8 mouse cellular contexts compared by ENCODE assay signal in genomic region chr11:114679582-114679981, GRCm38 (mm10). TPM values are rescaled to one million over a fixed set of nuclear protein-coding genes. Genes with fewer than 3 reads are reported as not detected.
DNase-seq lines count a peak whose midpoint lies in the region; ATAC-seq and TF ChIP-seq lines count a peak whose summit lies in the region.

No protein-coding gene starts in this region.

- no peak overlapping the region for H3ac ChIP-seq in myocyte (ENCODE audit: control insufficient read depth, insufficient read length)

- H3K4me3 ChIP-seq in intestine, embryonic 15.5 days (replicated peaks): no peak overlapping the region
- no peak overlapping the region for H3K4me3 ChIP-seq in myocyte
- no peak overlapping the region for H3K4me3 ChIP-seq in midbrain, embryonic 10.5 days
- H3K4me3 ChIP-seq in limb, embryonic 10.5 days: no peak overlapping the region
- no peak overlapping the region for H3K4me3 ChIP-seq in midbrain, postnatal 0 days (ENCODE audit: low read depth, low read length)

- peak; percentile 40 for DNase-seq in left cerebral cortex, postnatal 4 days
- DNase-seq in left cerebral cortex, adult 18-20 months (ENCODE audit: low spot score in 2 of 2): no peak
- DNase-seq in cerebellum, adult 9-11 months: peak; percentile 67
- DNase-seq in midbrain, embryonic 10.5 days (ENCODE audit: low spot score): no peak
- no peak for DNase-seq in limb, embryonic 10.5 days (ENCODE audit: low spot score)
- no peak for DNase-seq in midbrain, postnatal 0 days (ENCODE audit: low spot score)

- H3K4me1 ChIP-seq in intestine, embryonic 15.5 days (replicated peaks): peaks cover 48% of the 10 kb centered on the region
- peaks cover 48% of the 10 kb centered on the region for H3K4me1 ChIP-seq in midbrain, embryonic 10.5 days
- peaks cover 52% of the 10 kb centered on the region for H3K4me1 ChIP-seq in limb, embryonic 10.5 days
- H3K4me1 ChIP-seq in midbrain, postnatal 0 days (ENCODE audit: insufficient read depth, low read length): peaks cover 5% of the 10 kb centered on the region; the same call in 1 of the 2 replicates

- H3K27me3 ChIP-seq in intestine, embryonic 15.5 days (replicated peaks): no peaks in the 10 kb centered on the region
- no peaks in the 10 kb centered on the region for H3K27me3 ChIP-seq in myocyte (ENCODE audit: control insufficient read depth, insufficient read depth, insufficient read length)
- H3K27me3 ChIP-seq in midbrain, embryonic 10.5 days (ENCODE audit: low read depth, poor library complexity, severe bottlenecking): peaks cover 19% of the 10 kb centered on the region
- peaks cover 13% of the 10 kb centered on the region for H3K27me3 ChIP-seq in limb, embryonic 10.5 days (ENCODE audit: low read depth, poor library complexity, severe bottlenecking)
- no peaks in the 10 kb centered on the region; the same call in 1 of the 2 replicates for H3K27me3 ChIP-seq in midbrain, postnatal 0 days (ENCODE audit: insufficient read depth, low read length)

- H3K4me2 ChIP-seq in intestine, embryonic 15.5 days (replicated peaks): no peak overlapping the region
- peak overlapping the region; percentile 25 for H3K4me2 ChIP-seq in myocyte (ENCODE audit: low read depth)
- H3K4me2 ChIP-seq in midbrain, postnatal 0 days (ENCODE audit: low read depth, low read length, poor library complexity, severe bottlenecking): no peak overlapping the region

- H3K9me3 ChIP-seq in intestine, embryonic 15.5 days: no peaks in the 10 kb centered on the region
- no peaks in the 10 kb centered on the region for H3K9me3 ChIP-seq in midbrain, embryonic 10.5 days (replicated peaks)
- no peaks in the 10 kb centered on the region for H3K9me3 ChIP-seq in limb, embryonic 10.5 days (replicated peaks)
- no peaks in the 10 kb centered on the region for H3K9me3 ChIP-seq in midbrain, postnatal 0 days (ENCODE audit: low read length)

- TF ChIP-seq POLR2A in myocyte (IDR thresholded peaks at IDR 0.05; ENCODE audit: insufficient read length, low read depth): no peak

- H3K36me3 ChIP-seq in intestine, embryonic 15.5 days: no peaks in the 10 kb centered on the region
- peaks cover 12% of the 10 kb centered on the region for H3K36me3 ChIP-seq in myocyte (ENCODE audit: control insufficient read depth, insufficient read depth)
- H3K36me3 ChIP-seq in midbrain, embryonic 10.5 days: no peaks in the 10 kb centered on the region; the same call in 1 of the 2 replicates
- H3K36me3 ChIP-seq in limb, embryonic 10.5 days: no peaks in the 10 kb centered on the region
- no peaks in the 10 kb centered on the region for H3K36me3 ChIP-seq in midbrain, postnatal 0 days (ENCODE audit: insufficient read depth, low read length)

- WGBS in intestine, embryonic 15.5 days: 51% methylated on average over 8 of the region's 8 CpGs
- 84% methylated on average over 8 of the region's 8 CpGs for WGBS in midbrain, embryonic 10.5 days
- 80% methylated on average over 8 of the region's 8 CpGs for WGBS in limb, embryonic 10.5 days
- WGBS in midbrain, postnatal 0 days: 70% methylated on average over 8 of the region's 8 CpGs

- intact Hi-C loops in left cerebral cortex, postnatal 4 days (cut with DNase I): no loop called here

- no peak for TF ChIP-seq CTCF in midbrain, postnatal 0 days (IDR thresholded peaks at IDR 0.05)

- H3K9ac ChIP-seq in intestine, embryonic 15.5 days: no peak overlapping the region
- no peak overlapping the region for H3K9ac ChIP-seq in midbrain, postnatal 0 days (replicated peaks; ENCODE audit: low read length, poor library complexity, severe bottlenecking)

- ATAC-seq in intestine, embryonic 15.5 days: no peak
- ATAC-seq in midbrain, postnatal 0 days (ENCODE audit: low FRiP score): no peak

- H3K79me2 ChIP-seq in myocyte (ENCODE audit: control insufficient read depth, insufficient read depth): peaks cover 92% of the 10 kb centered on the region

- H3K27ac ChIP-seq in intestine, embryonic 15.5 days: 0 out of 2 replicates have a peak overlapping the region, but pooled peaks have one; percentile 6
- H3K27ac ChIP-seq in midbrain, embryonic 10.5 days (replicated peaks): no peak overlapping the region
- H3K27ac ChIP-seq in limb, embryonic 10.5 days: no peak overlapping the region
- no peak overlapping the region for H3K27ac ChIP-seq in midbrain, postnatal 0 days (ENCODE audit: low read depth, low read length)

TF ChIP-seq in myocyte, 11 proteins besides CTCF, POLR2A, EP300 and RAD21:
- TF ChIP-seq TCF12 (IDR thresholded peaks at IDR 0.05; ENCODE audit: insufficient read depth, poor library complexity, severe bottlenecking): no peak
- TF ChIP-seq POLR2AphosphoS2 (IDR thresholded peaks at IDR 0.05; ENCODE audit: insufficient read length, low read depth): no peak
- no peak for TF ChIP-seq SRF (IDR thresholded peaks at IDR 0.05; ENCODE audit: control insufficient read depth, insufficient read length, low read depth)
- TF ChIP-seq USF1 (IDR thresholded peaks at IDR 0.05; ENCODE audit: low read depth): no peak
- TF ChIP-seq REST (IDR thresholded peaks at IDR 0.05; ENCODE audit: insufficient read depth, insufficient read length): no peak
- no peak for TF ChIP-seq MYOG (IDR thresholded peaks at IDR 0.05; ENCODE audit: control insufficient read depth in 1 of 3, insufficient read depth in 1 of 3, insufficient read length in 2 of 3, low read depth in 2 of 3)
- TF ChIP-seq E2F4 (IDR thresholded peaks at IDR 0.05; ENCODE audit: insufficient read depth): no peak

RNA-seq across cellular contexts. Expression of gene Ttyh2, which starts 4.4 kb away (rescaled TPM):
- total RNA-seq in left cerebral cortex, postnatal 4 days (2021): 10 to 100 TPM; 19.9 to 21.4 TPM
- total RNA-seq in left cerebral cortex, adult 18-20 months (2021): 10 to 100 TPM; 17.8 to 21.5 TPM
- 28.5 and 31.5 TPM in 2 replicates for polyA plus RNA-seq in intestine, embryonic 15.5 days (2015; fragmentation: Nextera tagmentation; extraction: Ambion mirVana)
- polyA plus RNA-seq in myocyte (2012; fragmentation: generic; extraction: Trizol): 40.6 TPM
- polyA plus RNA-seq in midbrain, embryonic 10.5 days (2016; fragmentation: Nextera tagmentation; extraction: Ambion mirVana): 9.6 and 12.6 TPM in 2 replicates
- 8.6 and 9.2 TPM in 2 replicates for polyA plus RNA-seq in limb, embryonic 10.5 days (2016; fragmentation: Nextera tagmentation; extraction: Ambion mirVana)
- 42.8 and 58.2 TPM in 2 replicates for total RNA-seq in midbrain, postnatal 0 days (2014; rRNA removed)
- polyA plus RNA-seq in midbrain, postnatal 0 days (2015; fragmentation: Nextera tagmentation; extraction: Ambion mirVana): 27.1 and 29.4 TPM in 2 replicates

RNA-seq across cellular contexts. Expression of gene Rpl38, which starts 11.3 kb away (rescaled TPM):
- total RNA-seq in left cerebral cortex, postnatal 4 days (2021): 1,000 to 10,000 TPM; 1,144 to 1,233 TPM
- 1,000 to 10,000 TPM in 1 of 2 experiments, 100 to 1,000 TPM in 1; 952 to 1,003 TPM for total RNA-seq in left cerebral cortex, adult 18-20 months (2021)
- polyA plus RNA-seq in intestine, embryonic 15.5 days (2015; fragmentation: Nextera tagmentation; extraction: Ambion mirVana): 1,066 and 1,145 TPM in 2 replicates
- 3,783 TPM for polyA plus RNA-seq in myocyte (2012; fragmentation: generic; extraction: Trizol)
- 851 and 1,060 TPM in 2 replicates for polyA plus RNA-seq in midbrain, embryonic 10.5 days (2016; fragmentation: Nextera tagmentation; extraction: Ambion mirVana)
- 966 and 1,201 TPM in 2 replicates for polyA plus RNA-seq in limb, embryonic 10.5 days (2016; fragmentation: Nextera tagmentation; extraction: Ambion mirVana)
- 903 and 1,541 TPM in 2 replicates for total RNA-seq in midbrain, postnatal 0 days (2014; rRNA removed)
- polyA plus RNA-seq in midbrain, postnatal 0 days (2015; fragmentation: Nextera tagmentation; extraction: Ambion mirVana): 889 and 977 TPM in 2 replicates

RNA-seq across cellular contexts. Expression of gene Dnaic2, which starts 47.6 kb away (rescaled TPM):
- total RNA-seq in left cerebral cortex, postnatal 4 days (2021): 1 to 10 TPM; 1.5 to 1.8 TPM
- total RNA-seq in left cerebral cortex, adult 18-20 months (2021): 1 to 10 TPM; 1.2 to 1.4 TPM
- polyA plus RNA-seq in intestine, embryonic 15.5 days (2015; fragmentation: Nextera tagmentation; extraction: Ambion mirVana): 0.21 and 0.29 TPM in 2 replicates
- 1.00 TPM for polyA plus RNA-seq in myocyte (2012; fragmentation: generic; extraction: Trizol)
- polyA plus RNA-seq in midbrain, embryonic 10.5 days (2016; fragmentation: Nextera tagmentation; extraction: Ambion mirVana): 2.1 and 2.2 TPM in 2 replicates
- polyA plus RNA-seq in limb, embryonic 10.5 days (2016; fragmentation: Nextera tagmentation; extraction: Ambion mirVana): 0.13 and 0.39 TPM in 2 replicates
- 3.8 and 4.4 TPM in 2 replicates for total RNA-seq in midbrain, postnatal 0 days (2014; rRNA removed)
- 2.0 and 3.2 TPM in 2 replicates for polyA plus RNA-seq in midbrain, postnatal 0 days (2015; fragmentation: Nextera tagmentation; extraction: Ambion mirVana)

Comparison
In these comparisons a context has a peak if more than half of its experiments do, and no peak if none do; other contexts are left out.
1. DNase-seq: peak in left cerebral cortex, postnatal 4 days (single experiment) and cerebellum, adult 9-11 months (single experiment); none in left cerebral cortex, adult 18-20 months (0 of 2), midbrain, embryonic 10.5 days (single experiment), limb, embryonic 10.5 days (single experiment) and midbrain, postnatal 0 days (single experiment).